Mouse (Mus musculus) spleen, adult 2 months (tissue): ENCODE results near the gene Pbld1.

Source experiments
- CTCF ChIP-seq: fragments of 200-500 bp; IDR thresholded peaks from 2 replicates; pipeline ENCODE4 v1.5.1; 2011; ENCODE audit warnings: mild to moderate bottlenecking, inconsistent platforms; ENCODE audit not compliant: insufficient read depth, insufficient read length, insufficient replicate concordance; ENCODE audit errors: extremely low read depth
- POLR2A ChIP-seq: fragments of 200-500 bp; IDR thresholded peaks from 2 replicates; pipeline ENCODE4 v1.6.1; 2011; ENCODE audit warnings: low read depth, low read length, inconsistent platforms

- TF ChIP-seq POLR2A: no peak
- TF ChIP-seq CTCF: no peak
Observed at GRCm38 (mm10) chr10:63039867-63040628, 19.9 kb upstream of the Pbld1 start.
